Mouse (Mus musculus) small intestine, adult 2 months (tissue): ENCODE results near the gene Cdhr2. TPM values are rescaled to one million over a fixed set of nuclear protein-coding genes. Genes with fewer than 3 reads are reported as not detected.

ENCODE experiments used
- H3K27ac ChIP-seq: fragments of 200-500 bp; 2 replicates; pipeline ENCODE4 v1.5.1; 2012; ENCODE audit warnings: low read depth, low read length, control low read depth, inconsistent platforms; ENCODE audit not compliant: insufficient read depth
- H3K27me3 ChIP-seq: fragments of 200-500 bp; 2 replicates; pipeline ENCODE4 v1.6.1; 2012; ENCODE audit warnings: mild to moderate bottlenecking, moderate library complexity, low read length, inconsistent platforms; ENCODE audit not compliant: control insufficient read depth, insufficient read depth
- H3K36me3 ChIP-seq: fragments of 200-500 bp; 2 replicates; pipeline ENCODE4 v1.6.1; 2012; ENCODE audit warnings: mild to moderate bottlenecking, low read length, control low read depth, inconsistent platforms; ENCODE audit not compliant: control insufficient read depth, insufficient read depth
- H3K4me1 ChIP-seq: fragments of 200-500 bp; 2 replicates; pipeline ENCODE4 v1.6.1; 2012; ENCODE audit warnings: low read length, inconsistent platforms, mixed read lengths; ENCODE audit not compliant: control insufficient read depth, insufficient read depth, insufficient read length
- H3K4me3 ChIP-seq: fragments of 200-500 bp; 2 replicates; pipeline ENCODE4 v1.5.1; 2012; ENCODE audit warnings: low read depth, mild to moderate bottlenecking, control low read depth, inconsistent platforms, low read length, moderate library complexity
- CTCF ChIP-seq: fragments of 200-500 bp; IDR thresholded peaks from 2 replicates; pipeline ENCODE4 v1.5.1; 2012; ENCODE audit warnings: low read depth, mild to moderate bottlenecking, control low read depth, inconsistent platforms, low read length, moderate library complexity, mixed read lengths; ENCODE audit not compliant: insufficient replicate concordance, insufficient read length; ENCODE audit errors: extremely low read depth
- POLR2A ChIP-seq: fragments of 200-500 bp; IDR thresholded peaks from 2 replicates; pipeline ENCODE4 v1.6.1; 2012; ENCODE audit warnings: low read depth, mild to moderate bottlenecking, control low read depth, inconsistent platforms, low read length, moderate library complexity
- WGBS: fragments of 180-500 bp; shearing (Covaris S2); methylation state at CpG from one replicate; pipeline ENCODE4 v1.1.7; 2018; 5-methylcytosine and 5-hydroxymethylcytosine counted together
- polyA plus RNA-seq: library from polyadenylated mRNA; depleted of rRNA; stranded (reverse); fragments of >200 nt; gene quantifications from 2 replicates; pipeline ENCODE4 v1.2.3, GENCODE M21; 2012

Cdhr2 gene
- polyA plus RNA-seq, 1 experiment: 1,001 TPM

DNA sequence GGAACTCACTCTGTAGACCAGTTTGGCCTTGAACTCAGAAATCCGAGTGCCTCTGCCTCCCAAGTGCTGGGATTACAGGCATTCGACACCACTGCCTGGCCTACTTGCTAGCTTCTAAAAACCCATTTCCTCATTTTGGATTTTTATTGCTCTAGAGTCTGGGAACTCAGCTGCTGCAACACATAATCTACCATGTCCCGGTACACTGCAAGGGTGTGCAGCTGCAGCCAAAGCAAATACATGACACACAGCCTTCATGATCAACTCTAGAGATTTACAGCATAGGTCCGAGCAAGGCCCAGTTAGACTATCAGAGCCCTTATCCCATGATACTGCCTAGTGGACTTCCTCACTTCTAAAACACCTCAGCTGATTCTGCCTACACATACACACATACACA is 23.0 kb upstream of the Cdhr2 start:
- H3K4me1 ChIP-seq: peaks cover 10% of the 10 kb centered on the region
- 36% methylated on average over 4 of the region's 4 CpGs for WGBS
- TF ChIP-seq CTCF (no peak), POLR2A (no peak)
- peaks cover 35% of the 10 kb centered on the region for H3K36me3 ChIP-seq
- no peak overlapping the region for H3K4me3 ChIP-seq
- H3K27ac ChIP-seq: no peak overlapping the region
- no peaks in the 10 kb centered on the region for H3K27me3 ChIP-seq

DNA sequence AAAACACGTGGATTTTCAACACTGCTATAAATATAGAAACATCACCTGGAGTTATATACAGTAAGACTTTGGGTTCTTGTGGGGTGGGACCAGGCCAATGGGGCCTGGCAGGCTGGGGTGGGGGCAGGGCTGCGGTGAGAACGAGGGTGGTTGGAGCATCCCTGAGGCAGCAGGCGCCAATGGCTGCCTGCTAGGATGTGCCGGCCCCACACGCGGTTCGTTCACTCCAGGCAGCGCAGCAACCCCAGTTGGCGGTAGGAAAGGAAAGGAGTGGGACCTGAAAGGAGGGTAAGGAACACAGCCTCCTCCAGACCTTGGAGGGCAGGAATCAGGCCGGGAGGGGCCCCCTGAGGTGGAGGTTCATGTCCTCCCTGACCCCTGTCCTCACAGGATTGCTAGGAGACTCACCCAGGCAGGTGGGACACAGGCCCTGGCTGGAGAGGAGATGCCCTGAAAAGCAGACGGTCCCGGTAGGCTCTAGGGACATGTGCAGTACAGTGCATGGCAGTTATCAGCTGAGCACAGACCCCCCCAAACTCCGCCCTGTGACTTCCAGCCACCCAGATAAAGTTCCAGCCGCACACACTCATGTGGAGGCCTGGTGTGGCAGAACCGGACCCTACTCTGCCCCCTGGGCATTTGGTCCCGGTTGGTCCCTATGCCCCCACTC is 20.9 kb upstream of the Cdhr2 start:
- H3K27me3 ChIP-seq: no peaks in the 10 kb centered on the region
- peaks cover 18% of the 10 kb centered on the region for H3K4me1 ChIP-seq
- TF ChIP-seq CTCF (no peak), POLR2A (no peak)
- H3K27ac ChIP-seq: no peak overlapping the region
- 85% methylated on average over 17 of the region's 17 CpGs for WGBS
- H3K36me3 ChIP-seq: peaks cover 44% of the 10 kb centered on the region
- H3K4me3 ChIP-seq: no peak overlapping the region

DNA sequence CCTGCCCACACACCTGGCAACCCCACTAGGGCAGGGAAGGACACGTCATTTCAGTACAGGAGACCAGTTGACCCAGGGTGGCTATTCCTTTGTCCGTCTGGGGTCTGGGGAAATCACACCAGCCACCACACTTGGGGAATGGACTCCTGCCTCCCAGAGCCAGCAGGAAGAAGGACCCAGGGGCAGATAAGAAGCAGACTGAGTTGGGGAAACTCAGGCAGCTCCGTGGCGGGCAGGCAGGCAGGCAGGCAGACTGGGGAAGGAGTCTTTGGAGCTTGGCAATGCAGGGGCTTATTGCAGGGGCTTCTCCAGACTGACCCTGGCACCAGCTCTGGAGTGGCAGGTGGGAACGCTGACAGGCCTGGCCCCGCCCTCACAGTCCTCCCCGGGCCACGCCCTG is 20.0 kb upstream of the Cdhr2 start:
- 75% methylated on average over 8 of the region's 8 CpGs for WGBS
- H3K36me3 ChIP-seq: peaks cover 44% of the 10 kb centered on the region

DNA sequence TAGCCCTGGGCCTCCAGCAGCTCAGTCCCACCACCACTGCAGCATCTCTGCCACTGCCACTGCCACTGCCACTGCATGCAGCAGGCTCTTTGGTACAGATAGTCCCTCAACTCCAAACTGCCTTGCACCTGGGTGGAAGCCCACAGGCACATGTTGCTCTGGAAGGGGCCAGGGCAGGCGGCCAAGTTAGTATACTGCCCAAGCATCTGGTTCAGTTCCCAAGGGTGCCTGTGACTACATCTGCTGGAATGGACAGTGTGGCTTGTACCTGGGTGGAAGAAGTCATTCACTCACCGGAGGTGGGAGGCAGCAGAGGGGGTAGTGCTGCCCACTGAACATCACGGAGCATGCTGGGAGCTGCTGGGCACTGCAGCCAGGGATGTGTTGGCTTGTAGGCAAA is 18.0 kb upstream of the Cdhr2 start:
- Histone ChIP-seq H3K27me3 (no peaks in the 10 kb centered on the region), H3K4me3 (no peak overlapping the region), H3K4me1 (peaks cover 21% of the 10 kb centered on the region), H3K36me3 (peaks cover 44% of the 10 kb centered on the region), H3K27ac (no peak overlapping the region)
- TF ChIP-seq POLR2A: no peak
- no peak for TF ChIP-seq CTCF
- WGBS: 89% methylated on average over 3 of the region's 3 CpGs

More for the DNA sequence above, 20.0 kb upstream of the Cdhr2 start:
- Histone ChIP-seq H3K27me3 (no peaks in the 10 kb centered on the region), H3K4me1 (peaks cover 23% of the 10 kb centered on the region), H3K4me3 (no peak overlapping the region), H3K27ac (no peak overlapping the region)
- TF ChIP-seq POLR2A (no peak), CTCF (no peak)

DNA sequence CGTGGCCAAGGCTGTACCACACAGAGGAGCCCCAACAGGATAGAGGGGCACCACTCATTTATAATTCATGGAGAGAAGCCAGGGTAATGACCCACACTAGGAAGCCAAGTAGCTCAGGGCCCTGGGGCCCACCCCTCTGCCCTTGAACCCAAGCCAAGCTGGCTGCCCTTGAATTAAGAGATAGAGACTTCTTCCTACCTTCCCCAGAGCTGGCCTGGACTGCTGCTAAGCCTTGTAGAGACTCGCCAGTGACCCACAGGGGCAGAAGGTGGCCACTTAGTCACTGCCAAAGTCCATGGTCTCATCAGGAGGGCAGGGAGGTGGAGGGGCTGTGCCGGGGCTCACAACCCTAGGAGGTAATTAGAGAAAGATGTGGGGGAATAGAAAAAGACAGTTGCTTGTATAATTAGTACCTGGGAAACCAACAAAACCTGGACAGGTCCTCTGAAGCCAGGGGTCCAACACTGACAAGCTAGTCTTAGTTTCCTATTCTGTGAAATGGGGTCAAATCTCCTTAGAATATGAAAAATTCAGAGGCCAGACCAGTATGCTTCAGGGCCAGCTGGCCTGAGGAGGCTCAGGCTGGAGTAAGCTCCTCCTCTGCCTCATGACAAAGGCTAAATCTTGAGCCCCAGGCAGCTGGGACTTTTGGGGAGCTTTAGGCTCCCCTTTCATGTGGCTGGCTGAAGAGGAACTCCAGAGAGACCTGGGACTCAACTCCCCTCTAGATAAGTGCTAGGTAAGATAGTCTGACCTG is 16.9 kb upstream of the Cdhr2 start:
- 52% methylated on average over 3 of the region's 3 CpGs for whole genome bisulfite sequencing
- no peaks in the 10 kb centered on the region for H3K27me3 ChIP-seq
- peaks cover 24% of the 10 kb centered on the region for H3K4me1 ChIP-seq
- no peak overlapping the region for H3K27ac ChIP-seq
- TF ChIP-seq POLR2A (no peak), CTCF (no peak)
- H3K36me3 ChIP-seq: peaks cover 42% of the 10 kb centered on the region
- H3K4me3 ChIP-seq: no peak overlapping the region

DNA sequence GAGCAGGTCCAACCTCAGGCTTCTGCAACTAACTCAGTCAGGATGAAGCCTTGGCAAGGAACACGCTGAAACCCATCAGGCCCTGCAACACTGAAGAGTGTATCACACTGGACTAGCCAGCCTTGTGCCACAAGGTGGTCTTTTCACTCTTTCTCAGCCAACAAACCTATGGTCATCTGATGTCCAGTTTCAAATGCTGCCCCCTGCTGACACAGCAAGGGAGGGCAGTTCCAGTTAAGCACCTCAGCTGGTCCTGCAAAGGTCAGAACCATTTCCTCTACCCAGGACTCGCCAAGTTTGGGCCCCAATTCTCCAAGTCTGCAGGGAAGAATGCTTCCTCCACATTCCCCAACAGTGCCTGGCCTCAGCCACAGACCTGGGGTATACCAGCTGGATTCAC is 16.1 kb upstream of the Cdhr2 start:
- Histone ChIP-seq H3K36me3 (peaks cover 39% of the 10 kb centered on the region), H3K4me1 (peaks cover 24% of the 10 kb centered on the region), H3K27me3 (no peaks in the 10 kb centered on the region), H3K27ac (no peak overlapping the region), H3K4me3 (no peak overlapping the region)
- 32% methylated on average over 2 of the region's 2 CpGs for WGBS
- TF ChIP-seq CTCF (peak; percentile 68; the same call in 1 of the 2 replicates), POLR2A (no peak)
